Mouse (Mus musculus) frontal cortex, postnatal 14 days (tissue): ENCODE measurements around the gene Olfr1212.

ENCODE experiments used
- DNase-seq, 2 experiments: peaks; one replicate each; pipeline ENCODE4 v3.0.0; 2022; ENCODE audit warnings: low spot score in 2 of 2

The Olfr1212 gene

GRCm38 (mm10) chr2:88953669-88954068, at the start of gene Olfr1212:
TSS of gene Olfr1212 (plus strand) at chr2:88953969.
- no peak for DNase-seq

DNA sequence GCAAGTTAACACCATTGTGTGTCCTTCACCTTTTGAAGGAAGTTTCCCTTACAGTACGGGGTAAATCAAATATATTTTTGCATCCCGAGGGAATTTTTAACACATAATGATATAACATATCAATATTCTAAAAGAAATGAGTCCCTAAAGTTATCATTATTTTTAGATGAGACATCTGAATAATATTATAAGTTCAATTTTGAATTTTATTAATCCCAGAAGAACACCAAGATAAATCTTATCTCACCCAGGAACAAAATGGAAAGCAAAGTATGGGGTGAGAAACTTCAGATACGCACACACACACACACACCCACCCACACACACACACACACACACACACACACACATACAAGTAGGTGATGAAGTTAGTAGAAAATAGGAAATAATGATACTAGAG, 38.7 kb upstream of the Olfr1212 start, which contains the start of gene Olfr1209:
Gene Olfr1209 (minus strand): TSS at position 101 of the 400 bp plus-strand sequence.
- DNase-seq, result no peak

GRCm38 (mm10) chr2:88938011-88938410, 15.8 kb upstream of the Olfr1212 start, which contains the start of gene Olfr1211:
TSS of gene Olfr1211 (minus strand) at chr2:88938111.
- DNase-seq, result no peak

GRCm38 (mm10) chr2:88980181-88980580, 26.4 kb downstream of the Olfr1212 start, which contains the start of gene Gm13762:
TSS of gene Gm13762 (minus strand) at chr2:88980281.
- DNase-seq, result no peak

DNA sequence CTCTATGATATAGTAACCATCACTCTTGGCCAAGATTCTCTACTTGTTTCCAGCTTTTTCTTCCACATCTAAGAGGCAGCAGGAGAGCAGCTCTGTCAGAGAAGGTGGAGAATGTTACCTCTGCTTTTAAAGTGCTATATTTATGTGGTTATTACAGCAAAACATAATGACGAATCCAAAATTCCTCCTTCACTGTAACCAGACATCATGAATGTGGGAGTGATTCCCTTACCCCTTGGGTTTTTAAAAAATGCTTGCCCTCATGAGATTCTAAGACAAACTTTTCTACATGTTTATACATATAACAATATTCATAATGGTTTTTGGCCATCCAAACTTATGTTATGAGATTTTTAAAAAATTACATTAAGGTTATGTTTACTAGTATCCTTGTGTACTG, 38.8 kb downstream of the Olfr1212 start, which contains the start of gene Olfr1214:
Gene Olfr1214 (minus strand): TSS at position 101 of the 400 bp plus-strand sequence.
- no peak for DNase-seq

GRCm38 (mm10) chr2:89006873-89007272, 53.1 kb downstream of the Olfr1212 start, which contains the start of gene Olfr1215:
TSS of gene Olfr1215 (minus strand) at chr2:89006973.
- no peak for DNase-seq
